Mouse (Mus musculus): Measurements from ENCODE around the gene Kcnt1. TPM values are rescaled to one million over a fixed set of nuclear protein-coding genes. Genes with fewer than 3 reads are reported as not detected.
"Not testable (repeated sequence)": the region's sequence is repeated elsewhere in the genome, so short reads cannot be mapped to it uniquely, and the experiment has no call there.

The Kcnt1 gene
- 100 to 1,000 TPM in 1 of 2 experiments, 10 to 100 TPM in 1; 94.7 to 126 TPM for total RNA-seq (2021)

GRCm38 (mm10) chr2:25863337-25864131 lies at the start of gene Kcnt1:
Kcnt1 (plus strand) TSS chr2:25863734.
- DNase-seq (ENCODE audit: extremely low spot score in 1 of 2, low spot score in 2 of 2) = peak in 1 of 2 experiments; percentile 71
- intact Hi-C loops (cut with DNase I) = loop anchor here (2.0 kb wide), 1 partner anchor 51 kb away; no protein-coding TSS in a partner anchor

- DNase-seq (ENCODE audit: extremely low spot score in 1 of 2, low spot score in 2 of 2); intact Hi-C loops (cut with DNase I): not testable (repeated sequence)
Observed at GRCm38 (mm10) chr2:25815748-25816147, 47.8 kb upstream of the Kcnt1 start, which contains the start of gene Glt6d1. Glt6d1 (minus strand) TSS chr2:25815848.

GRCm38 (mm10) chr2:25822806-25823205 lies 40.7 kb upstream of the Kcnt1 start, which contains the start of gene Lcn9:
Lcn9 (plus strand) TSS chr2:25823153.
- intact Hi-C loops (cut with DNase I) = no loop called here
- DNase-seq (ENCODE audit: extremely low spot score in 1 of 2, low spot score in 2 of 2) = peak; percentile 26 to 49

- intact Hi-C loops (cut with DNase I) = no loop called here
- DNase-seq (ENCODE audit: extremely low spot score in 1 of 2, low spot score in 2 of 2) = no peak
Observed at GRCm38 (mm10) chr2:25824751-25825150, 38.8 kb upstream of the Kcnt1 start.

- intact Hi-C loops (cut with DNase I) = no loop called here
- DNase-seq (ENCODE audit: extremely low spot score in 1 of 2, low spot score in 2 of 2) = no peak
Observed at GRCm38 (mm10) chr2:25828344-25828947, 35.1 kb upstream of the Kcnt1 start.

- DNase-seq (ENCODE audit: extremely low spot score in 1 of 2, low spot score in 2 of 2) = no peak
- intact Hi-C loops (cut with DNase I) = loop anchor here (10.0 kb wide), 2 partner anchors 154 to 314 kb away; partner anchors contain the start of gene Camsap1
Observed at GRCm38 (mm10) chr2:25830786-25831185, 32.7 kb upstream of the Kcnt1 start.

- intact Hi-C loops (cut with DNase I) = loop anchor here (10.0 kb wide), 2 partner anchors 149 to 309 kb away; partner anchors contain the start of gene Camsap1
- peak; percentile 68 to 75 for DNase-seq (ENCODE audit: extremely low spot score in 1 of 2, low spot score in 2 of 2)
Observed at GRCm38 (mm10) chr2:25836291-25836690, 27.2 kb upstream of the Kcnt1 start.

GRCm38 (mm10) chr2:25842161-25842560 lies 21.4 kb upstream of the Kcnt1 start:
- no peak for DNase-seq (ENCODE audit: extremely low spot score in 1 of 2, low spot score in 2 of 2)
- intact Hi-C loops (cut with DNase I) = no loop called here

GRCm38 (mm10) chr2:25842758-25843157 lies 20.8 kb upstream of the Kcnt1 start:
- intact Hi-C loops (cut with DNase I) = no loop called here
- peak in 1 of 2 experiments; percentile 34 for DNase-seq (ENCODE audit: extremely low spot score in 1 of 2, low spot score in 2 of 2)

- intact Hi-C loops (cut with DNase I) = no loop called here
- no peak for DNase-seq (ENCODE audit: extremely low spot score in 1 of 2, low spot score in 2 of 2)
Observed at GRCm38 (mm10) chr2:25844097-25844496, 19.4 kb upstream of the Kcnt1 start.

- no peak for DNase-seq (ENCODE audit: extremely low spot score in 1 of 2, low spot score in 2 of 2)
- intact Hi-C loops (cut with DNase I) = no loop called here
Observed at GRCm38 (mm10) chr2:25846516-25846915, 17.0 kb upstream of the Kcnt1 start.

- intact Hi-C loops (cut with DNase I) = no loop called here
Observed at GRCm38 (mm10) chr2:25847226-25847625, 16.3 kb upstream of the Kcnt1 start, which contains the start of gene Sohlh1. Sohlh1 (minus strand) TSS chr2:25847248.

GRCm38 (mm10) chr2:25850330-25850729 lies 13.2 kb upstream of the Kcnt1 start:
- intact Hi-C loops (cut with DNase I) = no loop called here
- DNase-seq (ENCODE audit: extremely low spot score in 1 of 2, low spot score in 2 of 2) = peak in 1 of 2 experiments; percentile 64

More at GRCm38 (mm10) chr2:25847226-25847625, 16.3 kb upstream of the Kcnt1 start, which contains the start of gene Sohlh1:
- no peak for DNase-seq (ENCODE audit: extremely low spot score in 1 of 2, low spot score in 2 of 2)

- peak; percentile 78 to 79 for DNase-seq (ENCODE audit: extremely low spot score in 1 of 2, low spot score in 2 of 2)
- intact Hi-C loops (cut with DNase I) = no loop called here
Observed at GRCm38 (mm10) chr2:25852626-25853025, 10.9 kb upstream of the Kcnt1 start.

GRCm38 (mm10) chr2:25853998-25854397 lies 9.5 kb upstream of the Kcnt1 start:
- DNase-seq (ENCODE audit: extremely low spot score in 1 of 2, low spot score in 2 of 2) = no peak
- intact Hi-C loops (cut with DNase I) = no loop called here

GRCm38 (mm10) chr2:25859891-25860290 lies 3.6 kb upstream of the Kcnt1 start:
- intact Hi-C loops (cut with DNase I) = no loop called here
- no peak for DNase-seq (ENCODE audit: extremely low spot score in 1 of 2, low spot score in 2 of 2)

GRCm38 (mm10) chr2:25862038-25862437 lies 1.5 kb upstream of the Kcnt1 start:
- intact Hi-C loops (cut with DNase I) = no loop called here
- DNase-seq (ENCODE audit: extremely low spot score in 1 of 2, low spot score in 2 of 2) = peak in 1 of 2 experiments; percentile 37

GRCm38 (mm10) chr2:25862696-25863270 lies 751 bp upstream of the Kcnt1 start:
- intact Hi-C loops (cut with DNase I) = no loop called here
- DNase-seq (ENCODE audit: extremely low spot score in 1 of 2, low spot score in 2 of 2) = peak in 1 of 2 experiments; percentile 45

GRCm38 (mm10) chr2:25864230-25864629 lies 696 bp downstream of the Kcnt1 start:
- intact Hi-C loops (cut with DNase I) = loop anchor here (2.0 kb wide), 1 partner anchor 51 kb away; no protein-coding TSS in a partner anchor
- no peak for DNase-seq (ENCODE audit: extremely low spot score in 1 of 2, low spot score in 2 of 2)
